Mouse (Mus musculus) thymus, adult 2 months (tissue): ENCODE data around the gene Mgat4b.

Experiments used
- CTCF ChIP-seq: fragments of 200-500 bp; IDR thresholded peaks from 2 replicates; pipeline ENCODE4 v1.5.1; 2012; ENCODE audit warnings: mild to moderate bottlenecking, control low read depth, low read length, moderate library complexity, borderline replicate concordance; ENCODE audit not compliant: control insufficient read depth, poor library complexity, insufficient read depth; ENCODE audit errors: extremely low read depth
- POLR2A ChIP-seq: fragments of 200-500 bp; IDR thresholded peaks from 2 replicates; pipeline ENCODE4 v1.6.1; 2012; ENCODE audit warnings: mild to moderate bottlenecking, low read length, control low read depth, moderate library complexity; ENCODE audit not compliant: control insufficient read depth, poor library complexity, insufficient read depth; ENCODE audit errors: extremely low read depth

DNA sequence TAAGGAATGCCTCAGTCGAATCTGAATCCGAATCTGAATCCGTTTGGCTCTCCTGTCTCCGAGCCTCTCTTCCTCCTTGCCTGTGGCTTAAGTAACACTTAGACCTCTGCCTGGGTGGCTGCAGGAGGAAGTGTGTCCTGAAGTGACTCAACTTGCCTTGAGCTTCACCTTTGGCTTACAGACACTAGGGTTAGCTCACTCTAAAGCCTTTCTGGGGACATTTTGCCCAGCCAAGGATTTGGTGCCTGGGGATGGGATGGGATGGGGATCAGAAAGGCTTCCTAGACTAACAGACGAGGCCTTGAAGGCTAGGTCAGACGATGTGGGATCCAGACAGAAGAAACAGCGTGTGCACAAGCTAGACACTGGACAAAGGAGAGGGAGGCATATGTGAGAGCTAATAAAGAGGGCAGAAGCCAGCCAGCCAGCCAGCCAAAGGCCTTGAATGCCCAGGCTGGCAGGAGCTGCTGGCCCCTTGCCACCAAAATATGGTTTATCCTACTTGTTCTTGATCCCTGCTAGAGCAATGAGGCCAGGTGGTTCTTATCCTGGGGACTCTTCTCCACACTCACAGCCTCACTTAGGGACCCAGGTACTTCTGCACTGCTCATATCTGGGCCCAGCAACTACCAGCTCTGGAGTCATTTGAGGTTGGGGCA lies 18.7 kb downstream of the Mgat4b start:
- TF ChIP-seq CTCF, result no peak
- no peak for TF ChIP-seq POLR2A
